Mouse (Mus musculus) olfactory bulb, adult 2 months (tissue): ENCODE results near the gene Aurkb.

Source experiments
- CTCF ChIP-seq: fragments of 200-500 bp; IDR thresholded peaks from 2 replicates; pipeline ENCODE4 v1.5.1; 2012; ENCODE audit warnings: low read depth, mild to moderate bottlenecking, low read length, moderate library complexity; ENCODE audit not compliant: insufficient read depth
- POLR2A ChIP-seq: fragments of 200-500 bp; IDR thresholded peaks from 2 replicates; pipeline ENCODE4 v1.6.1; 2012; ENCODE audit warnings: mild to moderate bottlenecking, low read depth, low read length, moderate library complexity; ENCODE audit not compliant: insufficient read depth

DNA sequence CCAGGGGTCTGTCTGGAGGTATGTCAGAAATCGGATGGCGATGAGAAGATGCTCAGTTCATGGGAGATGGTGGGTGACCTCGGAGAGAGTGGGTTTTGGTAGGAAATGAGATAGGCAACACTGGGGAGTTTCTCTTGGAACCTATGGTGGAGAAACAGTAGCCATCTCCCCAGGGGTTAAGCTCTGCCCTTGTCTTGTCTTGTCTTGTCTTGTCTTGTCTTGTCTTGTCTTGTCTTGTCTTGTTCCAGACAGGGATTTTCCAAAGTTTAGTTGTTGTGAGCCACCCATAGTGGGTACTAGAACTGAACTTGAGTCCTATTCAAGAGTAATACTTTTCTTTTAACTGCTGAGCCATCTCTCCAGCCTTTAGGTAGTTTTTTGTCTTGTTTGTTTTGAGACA, 18.9 kb upstream of the Aurkb start:
- no peak for TF ChIP-seq CTCF
- TF ChIP-seq POLR2A, result no peak
